Mouse (Mus musculus) heart, embryonic 15.5 days (tissue): ENCODE results near the gene Rab7b. TPM values are rescaled to one million over a fixed set of nuclear protein-coding genes. Genes with fewer than 3 reads are reported as not detected.
A peak's percentile ranks its signal among the peaks of the same experiment; 100 is the strongest.

Experiments used
- ATAC-seq: fragments of 200-750 bp; cut with Nextera tagmentation; replicated peaks from 2 replicates; pipeline ENCODE4 v1.8.0; 2017; ENCODE audit warnings: low read depth, moderate TSS enrichment; ENCODE audit not compliant: insufficient number of reproducible peaks, insufficient read depth, low FRiP score
- H3K27ac ChIP-seq: fragments of 300-500 bp; sonication (generic); 2 replicates; pipeline ENCODE4 v1.5.1; 2015; ENCODE audit warnings: mild to moderate bottlenecking, inconsistent platforms
- H3K27me3 ChIP-seq: fragments of 300-500 bp; sonication (generic); 2 replicates; pipeline ENCODE4 v1.6.1; 2015; ENCODE audit warnings: inconsistent platforms
- H3K36me3 ChIP-seq: fragments of 300-500 bp; sonication (generic); 2 replicates; pipeline ENCODE4 v1.6.1; 2015; ENCODE audit warnings: mild to moderate bottlenecking, inconsistent platforms
- H3K4me1 ChIP-seq: fragments of 300-500 bp; sonication (generic); replicated peaks from 2 replicates; pipeline ENCODE4 v1.6.1; 2015; ENCODE audit warnings: inconsistent platforms
- H3K4me2 ChIP-seq: fragments of 300-500 bp; sonication (generic); 2 replicates; pipeline ENCODE4 v1.6.1; 2015; ENCODE audit warnings: inconsistent platforms, mild to moderate bottlenecking, moderate library complexity
- H3K4me3 ChIP-seq: fragments of 300-500 bp; sonication (generic); 2 replicates; pipeline ENCODE4 v1.5.1; 2015; ENCODE audit warnings: mild to moderate bottlenecking, inconsistent platforms
- H3K9ac ChIP-seq: fragments of 300-500 bp; sonication (generic); 2 replicates; pipeline ENCODE4 v1.6.1; 2015; ENCODE audit warnings: mild to moderate bottlenecking, inconsistent platforms
- H3K9me3 ChIP-seq: fragments of 300-500 bp; sonication (generic); replicated peaks from 2 replicates; pipeline ENCODE4 v1.6.1; 2016; ENCODE audit warnings: inconsistent platforms
- WGBS: fragments of 180-500 bp; shearing (Covaris S2); methylation state at CpG from one replicate; pipeline ENCODE4 v1.1.7; 2015; ENCODE audit warnings: mixed read lengths; 5-methylcytosine and 5-hydroxymethylcytosine counted together
- polyA plus RNA-seq: library from polyadenylated mRNA; unstranded; fragments of >200 nt; fragmentation: Nextera tagmentation; extraction: Ambion mirVana; gene quantifications from 2 replicates; pipeline ENCODE4 v1.2.1, GENCODE M21; 2015

Gene Rab7b
- polyA plus RNA-seq, 1 experiment from 2014 or later: 3.3 TPM

GRCm38 (mm10) chr1:131718952-131719694 is 30.6 kb downstream of the Rab7b start:
- ATAC-seq: no peak
- Histone ChIP-seq H3K4me2 (no peak overlapping the region), H3K36me3 (no peaks in the 10 kb centered on the region), H3K4me3 (no peak overlapping the region), H3K9me3 (no peaks in the 10 kb centered on the region), H3K27ac (no peak overlapping the region), H3K27me3 (no peaks in the 10 kb centered on the region), H3K9ac (no peak overlapping the region), H3K4me1 (peaks cover 9% of the 10 kb centered on the region)
- 73% methylated on average over 16 of the region's 16 CpGs for WGBS

DNA sequence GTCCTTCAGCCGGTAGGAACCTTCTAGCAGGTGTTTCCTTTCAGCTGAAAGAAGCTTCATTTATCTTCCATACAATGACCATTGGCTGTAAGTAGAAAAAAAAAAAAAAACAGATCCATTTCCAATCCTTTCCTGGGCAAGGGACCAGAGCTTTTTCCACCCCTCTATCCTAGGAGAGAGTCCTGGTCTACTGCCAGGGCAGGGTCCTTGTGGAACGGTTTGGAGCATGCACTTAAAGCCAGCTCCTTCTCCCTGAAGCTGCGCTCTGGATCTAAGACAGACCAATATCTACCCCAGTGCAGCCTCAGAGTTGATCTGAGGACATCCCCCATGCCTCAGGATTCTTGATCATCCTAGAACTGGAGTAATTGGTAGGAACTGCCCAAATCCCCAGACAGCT is 33.5 kb downstream of the Rab7b start:
- ATAC-seq: no peak
- Histone ChIP-seq H3K4me1 (peaks cover 7% of the 10 kb centered on the region), H3K9ac (no peak overlapping the region), H3K27me3 (no peaks in the 10 kb centered on the region), H3K4me2 (no peak overlapping the region), H3K27ac (no peak overlapping the region), H3K36me3 (no peaks in the 10 kb centered on the region), H3K9me3 (no peaks in the 10 kb centered on the region), H3K4me3 (no peak overlapping the region)
- WGBS: 65% methylated on average over 3 of the region's 3 CpGs

DNA sequence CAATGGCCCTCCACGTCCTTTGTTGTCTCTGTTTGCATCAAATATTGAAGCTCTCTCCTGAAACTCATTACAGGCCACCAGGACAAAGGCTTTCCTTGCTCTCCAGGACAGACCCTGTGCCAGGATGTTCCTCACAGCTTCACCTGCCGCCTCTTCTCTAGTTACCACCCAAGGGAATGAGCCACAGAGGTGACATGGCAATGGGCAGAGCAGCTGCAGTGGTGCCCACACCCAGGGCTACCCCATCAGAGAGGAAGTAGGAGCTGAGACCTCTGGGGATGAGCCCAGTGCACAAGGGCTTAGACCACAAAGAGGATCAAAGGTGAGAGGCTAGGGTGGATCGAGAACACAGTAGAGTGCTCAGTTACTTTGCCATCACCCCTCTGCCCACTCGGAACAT is 35.1 kb downstream of the Rab7b start:
- Histone ChIP-seq H3K4me3 (no peak overlapping the region), H3K4me1 (peaks cover 8% of the 10 kb centered on the region), H3K27me3 (no peaks in the 10 kb centered on the region), H3K9ac (no peak overlapping the region), H3K9me3 (no peaks in the 10 kb centered on the region), H3K36me3 (no peaks in the 10 kb centered on the region), H3K4me2 (no peak overlapping the region), H3K27ac (no peak overlapping the region)
- ATAC-seq: no peak
- WGBS: 80% methylated on average over 4 of the region's 4 CpGs

- H3K27me3 ChIP-seq: no peaks in the 10 kb centered on the region
- no peaks in the 10 kb centered on the region for H3K9me3 ChIP-seq
- H3K4me3 ChIP-seq: no peak overlapping the region
- no peak overlapping the region for H3K9ac ChIP-seq
- H3K36me3 ChIP-seq: no peaks in the 10 kb centered on the region
- WGBS: 16% methylated on average over 6 of the region's 6 CpGs
- peaks cover 8% of the 10 kb centered on the region for H3K4me1 ChIP-seq
- 0 out of 2 replicates have a peak overlapping the region, but pooled peaks have one; percentile 43 for H3K27ac ChIP-seq
- no peak overlapping the region for H3K4me2 ChIP-seq
- ATAC-seq: peak; percentile 56; the same call in 1 of the 2 replicates
Observed at GRCm38 (mm10) chr1:131726586-131726985, 38.1 kb downstream of the Rab7b start.

- Histone ChIP-seq H3K4me3 (no peak overlapping the region), H3K4me2 (no peak overlapping the region), H3K9ac (no peak overlapping the region), H3K27me3 (no peaks in the 10 kb centered on the region), H3K36me3 (no peaks in the 10 kb centered on the region), H3K27ac (no peak overlapping the region), H3K4me1 (peaks cover 14% of the 10 kb centered on the region), H3K9me3 (no peaks in the 10 kb centered on the region)
- 77% methylated on average over 12 of the region's 12 CpGs for WGBS
- ATAC-seq: no peak
Observed at GRCm38 (mm10) chr1:131730639-131731437, 42.3 kb downstream of the Rab7b start.

DNA sequence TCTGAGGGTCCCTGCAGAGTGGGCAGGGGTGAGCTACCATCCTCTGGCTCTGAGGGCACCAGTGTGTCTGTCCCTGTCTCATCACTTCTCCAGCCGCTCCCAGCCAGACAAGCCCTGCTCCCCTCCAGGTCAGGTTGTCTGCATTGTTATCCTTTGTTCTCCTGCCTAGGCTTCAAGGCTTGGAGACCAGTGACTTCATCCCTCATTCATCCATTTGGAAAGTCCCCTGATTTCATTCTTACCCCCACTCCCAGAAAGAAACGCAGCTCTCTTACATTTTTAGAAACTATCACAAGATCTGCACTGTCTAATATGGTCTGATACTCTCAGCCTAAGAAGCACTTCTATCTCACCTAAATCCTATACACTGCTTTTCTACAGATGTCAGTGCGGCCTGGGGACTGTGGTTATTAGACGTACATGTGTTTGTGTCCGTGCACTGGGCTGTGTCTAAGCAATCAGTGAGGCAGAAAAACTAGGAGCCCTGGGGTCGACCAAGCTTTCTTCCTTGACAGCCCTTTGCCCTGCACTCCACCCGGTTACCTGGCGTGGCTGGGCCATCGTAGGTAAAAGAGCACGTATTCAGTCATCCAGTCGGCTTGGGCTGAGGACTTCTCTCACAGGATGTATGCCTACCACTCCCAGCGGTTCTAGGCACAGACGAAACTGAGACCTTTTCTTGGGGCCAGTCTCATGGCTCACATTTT is 45.1 kb downstream of the Rab7b start:
- H3K4me2 ChIP-seq: no peak overlapping the region
- H3K27me3 ChIP-seq: no peaks in the 10 kb centered on the region
- peaks cover 23% of the 10 kb centered on the region for H3K4me1 ChIP-seq
- no peaks in the 10 kb centered on the region for H3K36me3 ChIP-seq
- 72% methylated on average over 13 of the region's 13 CpGs for WGBS
- no peaks in the 10 kb centered on the region for H3K9me3 ChIP-seq
- ATAC-seq: no peak
- no peak overlapping the region for H3K4me3 ChIP-seq
- no peak overlapping the region for H3K27ac ChIP-seq
- H3K9ac ChIP-seq: no peak overlapping the region

DNA sequence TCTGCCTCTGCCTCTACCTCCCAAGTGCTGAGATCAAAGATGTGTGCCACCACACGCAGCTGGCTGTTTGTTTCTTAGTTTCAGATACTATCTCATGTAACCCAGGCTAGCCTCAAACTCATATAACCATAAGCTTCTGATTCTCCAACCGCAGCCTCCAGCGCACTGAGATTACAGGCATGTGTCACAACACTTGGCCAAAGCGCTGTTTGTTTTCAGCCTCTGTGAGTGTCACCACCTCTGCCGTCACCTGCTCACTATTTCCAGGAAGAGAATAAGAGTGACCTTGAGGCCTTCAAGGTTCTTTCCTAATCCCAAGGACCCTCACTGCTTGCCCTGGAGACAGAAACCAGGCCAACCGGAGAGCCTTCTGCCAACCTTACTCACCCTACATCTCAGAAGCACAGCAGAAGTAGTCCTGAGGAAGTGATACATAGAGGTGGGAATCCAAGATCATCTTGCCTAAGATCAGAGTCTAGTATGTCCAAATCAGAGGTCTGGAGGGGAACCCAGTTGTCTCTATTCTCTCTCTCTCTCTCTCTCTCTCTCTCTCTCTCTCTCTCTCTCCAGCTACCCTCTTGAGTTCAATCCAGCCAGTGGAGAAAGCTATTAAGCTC is 46.3 kb downstream of the Rab7b start:
- Histone ChIP-seq H3K4me1 (peaks cover 23% of the 10 kb centered on the region), H3K27ac (no peak overlapping the region), H3K9ac (no peak overlapping the region), H3K36me3 (no peaks in the 10 kb centered on the region), H3K4me3 (no peak overlapping the region), H3K27me3 (no peaks in the 10 kb centered on the region), H3K9me3 (no peaks in the 10 kb centered on the region), H3K4me2 (no peak overlapping the region)
- ATAC-seq: no peak
- 86% methylated on average over 6 of the region's 6 CpGs for WGBS

GRCm38 (mm10) chr1:131736494-131736893 is 48.0 kb downstream of the Rab7b start:
- Histone ChIP-seq H3K4me3 (no peak overlapping the region), H3K9ac (no peak overlapping the region), H3K36me3 (no peaks in the 10 kb centered on the region), H3K4me2 (0 out of 2 replicates have a peak overlapping the region, but pooled peaks have one; percentile 20), H3K27ac (peak overlapping the region; percentile 64), H3K4me1 (peaks cover 23% of the 10 kb centered on the region), H3K27me3 (no peaks in the 10 kb centered on the region), H3K9me3 (no peaks in the 10 kb centered on the region)
- no peak; the same call in 1 of the 2 replicates for ATAC-seq
- WGBS: 18% methylated on average over 9 of the region's 9 CpGs

GRCm38 (mm10) chr1:131737269-131737668 is 48.8 kb downstream of the Rab7b start:
- peaks cover 23% of the 10 kb centered on the region for H3K4me1 ChIP-seq
- H3K27me3 ChIP-seq: no peaks in the 10 kb centered on the region
- no peak overlapping the region for H3K4me2 ChIP-seq
- 42% methylated on average over 5 of the region's 5 CpGs for WGBS
- ATAC-seq: peak; percentile 57
- no peaks in the 10 kb centered on the region for H3K36me3 ChIP-seq
- H3K9me3 ChIP-seq: no peaks in the 10 kb centered on the region
- peak overlapping the region; percentile 64 for H3K27ac ChIP-seq
- no peak overlapping the region for H3K9ac ChIP-seq
- H3K4me3 ChIP-seq: no peak overlapping the region

DNA sequence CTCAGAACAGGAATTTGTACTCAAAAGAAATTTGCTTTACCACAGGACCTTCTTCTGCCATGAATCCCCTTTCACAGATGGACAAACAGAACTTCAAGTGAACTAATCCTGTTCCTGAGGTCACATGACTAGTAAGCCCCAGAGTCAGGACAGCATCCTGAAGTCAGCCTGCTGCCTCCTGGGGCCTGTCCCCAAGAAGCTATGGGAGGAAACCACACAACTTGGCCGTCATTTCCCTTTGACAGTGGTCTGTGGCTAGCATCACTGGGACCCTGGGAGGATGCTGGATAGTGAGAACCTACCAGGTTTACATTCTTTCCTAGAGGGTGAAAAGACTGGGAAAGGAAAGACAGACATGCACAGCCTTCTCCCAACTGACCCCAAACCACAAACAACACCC is 50.3 kb downstream of the Rab7b start:
- Histone ChIP-seq H3K4me3 (no peak overlapping the region), H3K27me3 (no peaks in the 10 kb centered on the region), H3K4me2 (no peak overlapping the region), H3K36me3 (no peaks in the 10 kb centered on the region), H3K27ac (no peak overlapping the region), H3K4me1 (peaks cover 20% of the 10 kb centered on the region), H3K9me3 (no peaks in the 10 kb centered on the region), H3K9ac (no peak overlapping the region)
- 72% methylated on average over 1 of the region's 1 CpGs for WGBS
- no peak for ATAC-seq
